Mouse (Mus musculus) fat pad, adult 2 months (tissue): ENCODE results near the gene Inpp5k.
"Not testable (repeated sequence)": the region's sequence is repeated elsewhere in the genome, so short reads cannot be mapped to it uniquely, and the experiment has no call there.

Experiments used
- DNase-seq: peaks from one replicate; pipeline ENCODE4 v3.0.0-alpha.2; 2011; ENCODE audit warnings: low read depth, low spot score; ENCODE audit errors: extremely low read depth

Gene Inpp5k

GRCm38 (mm10) chr11:75630645-75631229 is at the start of gene Inpp5k:
TSS of gene Inpp5k (plus strand) at chr11:75630988.
- peak; percentile 81 for DNase-seq

- no peak for DNase-seq
Measured at GRCm38 (mm10) chr11:75581495-75582149, 49.2 kb upstream of the Inpp5k start.

- DNase-seq = no peak
Measured at GRCm38 (mm10) chr11:75583521-75583920, 47.3 kb upstream of the Inpp5k start.

- DNase-seq = no peak
Measured at GRCm38 (mm10) chr11:75585061-75585460, 45.7 kb upstream of the Inpp5k start.

- no peak for DNase-seq
Measured at GRCm38 (mm10) chr11:75585978-75586377, 44.8 kb upstream of the Inpp5k start.

GRCm38 (mm10) chr11:75586963-75587362 is 43.8 kb upstream of the Inpp5k start:
- DNase-seq = no peak

- no peak for DNase-seq
Measured at GRCm38 (mm10) chr11:75587493-75588284, 43.1 kb upstream of the Inpp5k start, which contains the start of gene Pitpna. TSS of gene Pitpna (plus strand) at chr11:75588097.

GRCm38 (mm10) chr11:75588285-75588941 is 42.4 kb upstream of the Inpp5k start:
- DNase-seq = no peak

GRCm38 (mm10) chr11:75592612-75593011 is 38.2 kb upstream of the Inpp5k start:
- no peak for DNase-seq

- DNase-seq = no peak
Measured at GRCm38 (mm10) chr11:75594431-75594830, 36.4 kb upstream of the Inpp5k start.

GRCm38 (mm10) chr11:75595404-75595803 is 35.4 kb upstream of the Inpp5k start:
- DNase-seq = no peak

- DNase-seq = no peak
Measured at GRCm38 (mm10) chr11:75595816-75596215, 35.0 kb upstream of the Inpp5k start.

- no peak for DNase-seq
Measured at GRCm38 (mm10) chr11:75596726-75597255, 34.0 kb upstream of the Inpp5k start.

- no peak for DNase-seq
Measured at GRCm38 (mm10) chr11:75598004-75598403, 32.8 kb upstream of the Inpp5k start.

- DNase-seq = not testable (repeated sequence)
Measured at GRCm38 (mm10) chr11:75599802-75600201, 31.0 kb upstream of the Inpp5k start.

GRCm38 (mm10) chr11:75604826-75605225 is 26.0 kb upstream of the Inpp5k start:
- DNase-seq = no peak

GRCm38 (mm10) chr11:75605318-75605717 is 25.5 kb upstream of the Inpp5k start:
- no peak for DNase-seq

GRCm38 (mm10) chr11:75608776-75609175 is 22.0 kb upstream of the Inpp5k start:
- no peak for DNase-seq

GRCm38 (mm10) chr11:75610021-75610420 is 20.8 kb upstream of the Inpp5k start:
- no peak for DNase-seq

GRCm38 (mm10) chr11:75614769-75615168 is 16.0 kb upstream of the Inpp5k start:
- DNase-seq = no peak

- no peak for DNase-seq
Measured at GRCm38 (mm10) chr11:75615556-75615955, 15.2 kb upstream of the Inpp5k start.
